Mouse (Mus musculus): Measurements from ENCODE around the gene Gm12888. TPM values are rescaled to one million over a fixed set of nuclear protein-coding genes. Genes with fewer than 3 reads are reported as not detected.

The Gm12888 gene
- total RNA-seq (2023), result not detected

DNA sequence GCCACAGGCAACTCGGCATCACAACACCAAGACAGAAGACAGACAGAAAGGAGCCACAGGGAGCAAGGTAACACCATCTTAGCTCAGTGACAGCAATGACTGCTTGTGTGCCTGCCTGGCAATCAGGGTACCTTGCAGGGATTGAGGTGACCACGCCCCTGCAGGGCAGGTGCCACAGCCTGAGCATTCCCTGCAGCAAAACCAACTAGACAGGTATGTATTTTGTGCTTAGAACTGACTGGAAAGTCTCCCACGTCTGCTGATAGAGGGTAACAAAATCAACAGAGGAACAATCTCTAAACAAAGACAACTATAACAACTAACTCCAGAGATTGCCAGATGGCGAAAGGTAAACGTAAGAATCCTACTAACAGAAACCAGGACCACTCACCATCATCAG is at the start of gene Gm12888:
Gm12888 (minus strand) TSS at position 101 of the 400 bp plus-strand sequence.

Other genes starting within 250 kb of the Gm12888 start
- gene Zmpste24, start 226.7 kb downstream of the Gm12888 start, total RNA-seq (2023), result 31.1 TPM
- gene Tmco2, start 215.7 kb downstream of the Gm12888 start, total RNA-seq (2023), result not detected
- gene Rlf, start 109.8 kb downstream of the Gm12888 start, total RNA-seq (2023), result 69.5 TPM
- not detected for gene Gm12886, start 98.2 kb upstream of the Gm12888 start, total RNA-seq (2023)

Measured in CD4-positive naive resting alpha-beta T cell, adult 76 days (primary cell).